Mouse (Mus musculus): Measurements from ENCODE around the gene Nfkbia. TPM values are rescaled to one million over a fixed set of nuclear protein-coding genes. Genes with fewer than 3 reads are reported as not detected.

Nfkbia gene
- polyA plus RNA-seq, 1 experiment from 2014 or later, result 55.2 TPM

- no peak overlapping the region for H3K27ac ChIP-seq (replicated peaks)
- H3K27me3 ChIP-seq (replicated peaks; ENCODE audit: low read depth, poor library complexity, severe bottlenecking), result peaks cover 7% of the 10 kb centered on the region; the same call in 1 of the 2 replicates
- H3K36me3 ChIP-seq (replicated peaks), result no peaks in the 10 kb centered on the region
- 67% methylated on average over 4 of the region's 4 CpGs for WGBS
- DNase-seq (ENCODE audit: low spot score), result no peak
- peaks cover 39% of the 10 kb centered on the region for H3K4me1 ChIP-seq
- H3K9me3 ChIP-seq, result no peaks in the 10 kb centered on the region
- no peak overlapping the region for H3K4me3 ChIP-seq
Measured at GRCm38 (mm10) chr12:55460900-55461299, 31.5 kb downstream of the Nfkbia start.

GRCm38 (mm10) chr12:55459739-55460138 lies 32.7 kb downstream of the Nfkbia start:
- Histone ChIP-seq H3K27ac (replicated peaks) (no peak overlapping the region), H3K27me3 (replicated peaks; ENCODE audit: low read depth, poor library complexity, severe bottlenecking) (no peaks in the 10 kb centered on the region; the same call in 1 of the 2 replicates), H3K4me3 (no peak overlapping the region), H3K36me3 (replicated peaks) (no peaks in the 10 kb centered on the region), H3K4me1 (peaks cover 27% of the 10 kb centered on the region), H3K9me3 (no peaks in the 10 kb centered on the region)
- no peak for DNase-seq (ENCODE audit: low spot score)
- WGBS, result 88% methylated on average over 8 of the region's 8 CpGs

- H3K9me3 ChIP-seq, result no peaks in the 10 kb centered on the region
- no peak overlapping the region for H3K27ac ChIP-seq (replicated peaks)
- no peaks in the 10 kb centered on the region for H3K36me3 ChIP-seq (replicated peaks)
- no peaks in the 10 kb centered on the region for H3K27me3 ChIP-seq (replicated peaks; ENCODE audit: low read depth, poor library complexity, severe bottlenecking)
- H3K4me1 ChIP-seq, result peaks cover 32% of the 10 kb centered on the region
- H3K4me3 ChIP-seq, result no peak overlapping the region
- no peak for DNase-seq (ENCODE audit: low spot score)
- 91% methylated on average over 5 of the region's 5 CpGs for WGBS
Measured at GRCm38 (mm10) chr12:55456893-55457292, 35.6 kb downstream of the Nfkbia start.

- peaks cover 29% of the 10 kb centered on the region for H3K4me1 ChIP-seq
- no peaks in the 10 kb centered on the region for H3K27me3 ChIP-seq (replicated peaks; ENCODE audit: low read depth, poor library complexity, severe bottlenecking)
- no peaks in the 10 kb centered on the region for H3K36me3 ChIP-seq (replicated peaks)
- no peak overlapping the region for H3K4me3 ChIP-seq
- H3K27ac ChIP-seq (replicated peaks), result no peak overlapping the region
- DNase-seq (ENCODE audit: low spot score), result no peak
- no peaks in the 10 kb centered on the region for H3K9me3 ChIP-seq
- WGBS, result 63% methylated on average over 3 of the region's 3 CpGs
Measured at GRCm38 (mm10) chr12:55456136-55456535, 36.3 kb downstream of the Nfkbia start.

GRCm38 (mm10) chr12:55455206-55455605 lies 37.2 kb downstream of the Nfkbia start:
- no peak for DNase-seq (ENCODE audit: low spot score)
- Histone ChIP-seq H3K4me1 (peaks cover 35% of the 10 kb centered on the region), H3K27ac (replicated peaks) (no peak overlapping the region), H3K9me3 (no peaks in the 10 kb centered on the region), H3K4me3 (no peak overlapping the region), H3K36me3 (replicated peaks) (no peaks in the 10 kb centered on the region), H3K27me3 (replicated peaks; ENCODE audit: low read depth, poor library complexity, severe bottlenecking) (no peaks in the 10 kb centered on the region)
- WGBS, result 82% methylated on average over 10 of the region's 10 CpGs

- 80% methylated on average over 4 of the region's 4 CpGs for WGBS
- H3K4me1 ChIP-seq, result peaks cover 39% of the 10 kb centered on the region
- H3K27ac ChIP-seq (replicated peaks), result peak overlapping the region; percentile 77; the same call in 1 of the 2 replicates
- H3K27me3 ChIP-seq (replicated peaks; ENCODE audit: low read depth, poor library complexity, severe bottlenecking), result no peaks in the 10 kb centered on the region
- no peaks in the 10 kb centered on the region for H3K9me3 ChIP-seq
- no peak overlapping the region for H3K4me3 ChIP-seq
- H3K36me3 ChIP-seq (replicated peaks), result no peaks in the 10 kb centered on the region
- no peak for DNase-seq (ENCODE audit: low spot score)
Measured at GRCm38 (mm10) chr12:55453924-55454323, 38.5 kb downstream of the Nfkbia start.

- Histone ChIP-seq H3K36me3 (replicated peaks) (no peaks in the 10 kb centered on the region), H3K4me3 (no peak overlapping the region), H3K9me3 (no peaks in the 10 kb centered on the region), H3K4me1 (peaks cover 44% of the 10 kb centered on the region), H3K27me3 (replicated peaks; ENCODE audit: low read depth, poor library complexity, severe bottlenecking) (no peaks in the 10 kb centered on the region), H3K27ac (replicated peaks) (peak overlapping the region; percentile 77)
- DNase-seq (ENCODE audit: low spot score), result no peak
- WGBS, result 37% methylated on average over 5 of the region's 5 CpGs
Measured at GRCm38 (mm10) chr12:55452839-55453238, 39.6 kb downstream of the Nfkbia start.

GRCm38 (mm10) chr12:55450421-55450820 lies 42.0 kb downstream of the Nfkbia start:
- Histone ChIP-seq H3K4me1 (peaks cover 61% of the 10 kb centered on the region), H3K9me3 (no peaks in the 10 kb centered on the region), H3K27ac (replicated peaks) (peak overlapping the region; percentile 60), H3K27me3 (replicated peaks; ENCODE audit: low read depth, poor library complexity, severe bottlenecking) (no peaks in the 10 kb centered on the region), H3K36me3 (replicated peaks) (no peaks in the 10 kb centered on the region), H3K4me3 (no peak overlapping the region)
- DNase-seq (ENCODE audit: low spot score), result peak; percentile 54
- 61% methylated on average over 16 of the region's 16 CpGs for WGBS

- no peaks in the 10 kb centered on the region for H3K27me3 ChIP-seq (replicated peaks; ENCODE audit: low read depth, poor library complexity, severe bottlenecking)
- H3K4me1 ChIP-seq, result peaks cover 61% of the 10 kb centered on the region
- no peak overlapping the region for H3K27ac ChIP-seq (replicated peaks)
- no peak overlapping the region for H3K4me3 ChIP-seq
- no peak for DNase-seq (ENCODE audit: low spot score)
- WGBS, result 91% methylated on average over 2 of the region's 2 CpGs
- no peaks in the 10 kb centered on the region for H3K9me3 ChIP-seq
- no peaks in the 10 kb centered on the region for H3K36me3 ChIP-seq (replicated peaks)
Measured at GRCm38 (mm10) chr12:55449048-55449447, 43.4 kb downstream of the Nfkbia start.

GRCm38 (mm10) chr12:55448457-55448856 lies 44.0 kb downstream of the Nfkbia start:
- H3K27ac ChIP-seq (replicated peaks), result no peak overlapping the region
- no peaks in the 10 kb centered on the region for H3K27me3 ChIP-seq (replicated peaks; ENCODE audit: low read depth, poor library complexity, severe bottlenecking)
- 80% methylated on average over 2 of the region's 2 CpGs for WGBS
- H3K9me3 ChIP-seq, result no peaks in the 10 kb centered on the region
- no peak for DNase-seq (ENCODE audit: low spot score)
- no peak overlapping the region for H3K4me3 ChIP-seq
- no peaks in the 10 kb centered on the region for H3K36me3 ChIP-seq (replicated peaks)
- H3K4me1 ChIP-seq, result peaks cover 55% of the 10 kb centered on the region

GRCm38 (mm10) chr12:55447396-55447760 lies 45.1 kb downstream of the Nfkbia start:
- H3K4me3 ChIP-seq, result 0 out of 2 replicates have a peak overlapping the region, but pooled peaks have one; percentile 18
- no peaks in the 10 kb centered on the region for H3K36me3 ChIP-seq (replicated peaks)
- H3K27me3 ChIP-seq (replicated peaks; ENCODE audit: low read depth, poor library complexity, severe bottlenecking), result no peaks in the 10 kb centered on the region
- DNase-seq (ENCODE audit: low spot score), result no peak
- peak overlapping the region; percentile 85 for H3K27ac ChIP-seq (replicated peaks)
- 84% methylated on average over 11 of the region's 11 CpGs for WGBS
- H3K4me1 ChIP-seq, result peaks cover 49% of the 10 kb centered on the region
- no peaks in the 10 kb centered on the region for H3K9me3 ChIP-seq

- Histone ChIP-seq H3K9me3 (no peaks in the 10 kb centered on the region), H3K36me3 (replicated peaks) (no peaks in the 10 kb centered on the region), H3K27me3 (replicated peaks; ENCODE audit: low read depth, poor library complexity, severe bottlenecking) (no peaks in the 10 kb centered on the region), H3K4me1 (peaks cover 44% of the 10 kb centered on the region), H3K4me3 (peak overlapping the region; percentile 18; the same call in 1 of the 2 replicates), H3K27ac (replicated peaks) (peak overlapping the region; percentile 85)
- 25% methylated on average over 13 of the region's 13 CpGs for WGBS
- peak; percentile 73 for DNase-seq (ENCODE audit: low spot score)
Measured at GRCm38 (mm10) chr12:55446746-55447395, 45.6 kb downstream of the Nfkbia start.

- H3K27ac ChIP-seq (replicated peaks), result peak overlapping the region; percentile 85
- H3K9me3 ChIP-seq, result no peaks in the 10 kb centered on the region
- no peaks in the 10 kb centered on the region for H3K27me3 ChIP-seq (replicated peaks; ENCODE audit: low read depth, poor library complexity, severe bottlenecking)
- H3K4me3 ChIP-seq, result peak overlapping the region; percentile 18; the same call in 1 of the 2 replicates
- H3K36me3 ChIP-seq (replicated peaks), result no peaks in the 10 kb centered on the region
- peaks cover 41% of the 10 kb centered on the region for H3K4me1 ChIP-seq
- WGBS, result 78% methylated on average over 4 of the region's 4 CpGs
- no peak for DNase-seq (ENCODE audit: low spot score)
Measured at GRCm38 (mm10) chr12:55446366-55446745, 46.1 kb downstream of the Nfkbia start.

Data from embryonic facial prominence, embryonic 10.5 days (tissue).